Mouse (Mus musculus) testis, postnatal 14 days (tissue): ENCODE measurements at regions not wholly inside any gene's neighbourhood (a gene's known extent, or its start where the extent isn't known, plus 50 kb on each side); places are given as distances from the start of the nearest gene placed in this dataset.

Source experiments
- DNase-seq: peaks from one replicate; pipeline ENCODE4 v3.0.0; 2021; ENCODE audit warnings: low spot score

GRCm38 (mm10) chr1:183504103-183504841 is 86.3 kb downstream of the Hhipl2 start:
- no peak for DNase-seq

DNA sequence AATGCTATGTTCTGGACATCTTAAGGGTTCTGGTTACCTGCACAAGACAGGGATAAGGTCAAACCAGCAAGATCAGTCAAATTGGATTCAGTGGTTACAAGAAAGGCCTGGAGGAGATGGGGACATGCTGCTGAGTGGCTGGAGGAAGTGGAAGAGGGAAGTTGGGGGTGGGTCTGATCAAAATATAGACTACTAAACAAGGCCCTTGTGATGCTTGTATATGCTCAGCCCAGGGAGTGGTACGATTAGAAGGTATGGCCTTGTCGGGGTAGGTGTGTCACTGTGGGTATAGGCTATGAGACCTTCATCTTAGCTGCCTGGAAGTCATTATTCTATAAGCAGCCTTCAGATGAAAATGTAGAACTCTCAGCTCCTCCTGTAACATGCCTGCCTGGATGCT is 89.9 kb downstream of the Hhipl2 start:
- no peak for DNase-seq

- DNase-seq: no peak
Measured at GRCm38 (mm10) chr1:183510759-183511158, 92.7 kb downstream of the Hhipl2 start.

DNA sequence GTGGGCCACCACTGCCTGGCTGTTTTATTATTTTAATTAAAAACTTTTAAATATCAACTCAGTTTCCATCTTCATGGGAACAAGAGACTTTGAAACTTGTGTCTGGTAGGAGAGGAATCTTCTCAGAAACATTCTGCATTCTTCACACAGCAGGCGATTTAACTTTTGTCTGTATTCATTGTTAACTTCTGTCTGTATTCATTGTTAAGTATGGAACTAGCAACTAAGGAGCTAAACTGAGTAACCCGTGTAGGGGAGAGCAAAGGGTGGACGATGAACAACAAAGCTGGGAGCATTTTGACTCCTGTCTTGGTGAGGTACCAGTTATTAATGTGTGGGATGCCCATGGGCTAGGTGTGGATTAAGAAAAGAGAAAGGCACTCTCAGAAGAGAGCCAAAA is 95.9 kb downstream of the Hhipl2 start:
- no peak for DNase-seq

DNA sequence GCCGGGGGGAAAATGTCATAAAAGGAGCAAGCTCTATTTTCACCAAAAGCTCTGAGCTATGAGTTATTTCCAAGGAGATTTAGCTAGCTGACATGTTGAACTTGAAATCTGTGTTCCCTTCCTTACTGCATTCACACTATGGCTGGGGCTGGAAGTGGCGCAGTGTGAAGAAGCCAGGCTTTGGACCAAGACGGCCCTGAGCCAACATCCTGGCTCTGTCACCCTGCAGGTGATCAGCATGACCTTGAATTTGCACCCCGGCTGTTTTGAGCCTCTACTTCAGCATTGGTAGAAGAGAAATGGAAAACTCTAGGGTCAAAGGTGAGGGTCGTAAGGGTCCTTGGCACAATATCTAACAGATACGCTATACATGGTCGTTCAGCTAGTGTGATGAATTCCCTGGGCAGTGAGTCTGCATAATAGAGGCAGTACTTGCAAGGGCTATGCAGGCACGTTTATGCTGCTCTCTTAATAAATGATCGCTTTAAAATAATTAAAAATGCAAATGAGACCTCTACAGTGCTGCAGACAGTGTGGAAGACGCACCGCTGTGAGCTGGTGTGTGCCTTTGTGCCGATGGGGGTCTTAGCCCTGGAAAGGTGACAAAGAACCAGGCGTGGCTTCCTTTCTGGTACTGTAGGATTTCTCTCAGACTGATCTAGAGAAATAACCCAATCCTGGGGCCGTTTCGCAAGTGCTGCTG is 96.4 kb downstream of the Hhipl2 start:
- no peak for DNase-seq

DNA sequence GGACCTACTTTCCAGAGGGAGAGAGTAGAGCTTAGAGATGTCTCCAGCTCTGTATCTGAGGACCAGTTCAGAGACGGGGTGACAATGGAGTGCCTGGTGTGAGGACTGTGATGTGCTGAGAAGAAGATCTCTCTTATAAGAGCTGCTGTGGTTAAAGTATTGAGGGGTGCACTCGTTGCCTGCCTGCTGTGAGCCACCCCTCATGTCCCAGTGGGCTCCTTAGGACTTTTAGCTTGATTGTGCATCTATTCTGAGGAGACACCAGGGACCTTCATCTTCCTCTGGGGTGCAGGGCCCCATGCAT is 96.9 kb downstream of the Hhipl2 start:
- no peak for DNase-seq

GRCm38 (mm10) chr1:183516167-183516566 is 98.2 kb downstream of the Hhipl2 start:
- DNase-seq: no peak

GRCm38 (mm10) chr1:183517236-183517635 is 99.2 kb downstream of the Hhipl2 start:
- no peak for DNase-seq

- no peak for DNase-seq
Measured at GRCm38 (mm10) chr1:183521569-183521968, 103.6 kb downstream of the Hhipl2 start.

DNA sequence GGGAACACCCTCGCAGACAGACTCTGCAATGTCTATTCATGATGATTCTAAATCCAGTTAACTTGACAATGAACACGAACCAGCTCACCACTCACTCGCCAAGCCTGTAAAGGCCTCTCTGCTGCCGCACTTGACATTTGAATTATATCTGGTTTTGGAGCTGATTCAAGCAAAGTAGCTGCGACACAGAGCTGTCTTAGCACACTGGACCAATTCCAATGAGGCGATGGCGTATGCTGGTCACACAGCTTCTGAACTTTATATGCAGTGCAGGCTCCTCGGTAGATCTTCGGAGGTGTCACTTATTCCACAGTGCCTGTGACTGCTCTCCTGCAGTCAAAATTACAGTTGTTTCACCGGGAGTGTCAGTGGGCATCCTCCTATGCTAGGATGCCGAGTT is 115.4 kb downstream of the Hhipl2 start:
- no peak for DNase-seq

GRCm38 (mm10) chr1:183548752-183549387 is 130.9 kb downstream of the Hhipl2 start:
- no peak for DNase-seq

- no peak for DNase-seq
Measured at GRCm38 (mm10) chr1:183552617-183553016, 134.6 kb downstream of the Hhipl2 start.

GRCm38 (mm10) chr1:183553219-183553618 is 135.2 kb downstream of the Hhipl2 start:
- no peak for DNase-seq

GRCm38 (mm10) chr1:183562853-183563252 is 144.8 kb downstream of the Hhipl2 start:
- no peak for DNase-seq

DNA sequence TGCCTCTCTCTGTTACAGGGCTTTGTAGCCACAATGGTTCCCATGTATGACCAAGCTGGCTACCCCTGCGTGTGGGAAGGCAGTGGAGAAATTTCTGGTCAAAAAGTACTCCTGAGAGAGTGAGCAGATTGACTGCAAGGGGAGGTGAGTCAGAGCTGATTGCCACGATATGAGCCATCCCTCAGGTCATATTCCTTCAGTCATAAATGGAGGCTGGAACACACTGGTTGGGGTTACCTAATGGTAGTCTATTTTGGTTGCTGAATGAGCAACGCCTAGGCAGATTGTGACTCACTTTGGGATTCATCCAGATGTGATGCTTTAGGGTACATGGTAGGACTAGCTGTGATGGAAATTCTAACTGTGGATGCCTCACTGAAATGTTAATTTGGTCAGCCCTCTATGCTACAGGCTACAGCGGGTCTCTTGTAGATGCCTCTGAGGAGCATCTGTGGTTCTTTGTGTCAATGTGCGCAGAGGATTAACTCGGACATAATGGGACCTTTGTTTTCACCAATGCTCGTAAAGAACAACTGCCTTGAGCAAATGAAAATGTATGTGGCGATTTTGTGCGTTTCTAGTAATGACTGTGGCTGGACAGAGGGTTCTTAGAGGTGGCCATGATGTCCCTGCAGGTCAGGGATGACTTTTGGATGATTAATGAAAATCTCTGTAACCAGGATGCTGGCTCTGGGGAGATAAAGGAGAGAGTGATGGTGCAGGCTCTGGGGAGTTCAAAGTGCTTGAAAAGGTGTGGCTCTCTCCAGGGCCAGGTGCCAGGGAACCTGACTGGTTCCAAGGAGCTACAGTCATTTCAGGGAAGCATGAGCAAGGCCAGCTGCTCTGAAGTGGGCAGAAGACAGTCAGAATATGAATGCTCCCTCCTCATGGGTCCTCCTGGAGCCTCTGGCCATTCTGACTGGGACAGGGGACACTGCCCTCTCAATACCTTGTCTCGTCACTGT is 155.9 kb downstream of the Hhipl2 start:
- no peak for DNase-seq

DNA sequence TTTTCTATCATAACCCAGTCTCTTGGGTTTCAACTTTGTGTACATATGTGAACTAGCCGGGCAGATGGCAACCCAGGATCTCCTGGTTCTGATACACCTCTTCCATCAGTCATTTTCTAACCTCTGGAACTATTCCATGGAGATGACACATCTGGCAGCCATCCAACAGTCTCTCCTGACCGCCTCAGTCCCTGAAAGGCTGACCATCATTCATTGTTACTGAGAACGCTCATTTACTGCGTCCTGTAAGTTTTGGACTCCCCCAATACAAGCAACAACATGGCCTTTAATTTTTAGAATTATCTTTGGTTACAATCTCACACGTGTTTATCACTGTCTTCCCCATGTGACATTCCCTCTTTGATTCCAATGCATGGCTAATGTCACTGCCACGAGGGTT is 166.8 kb downstream of the Hhipl2 start:
- DNase-seq: no peak

DNA sequence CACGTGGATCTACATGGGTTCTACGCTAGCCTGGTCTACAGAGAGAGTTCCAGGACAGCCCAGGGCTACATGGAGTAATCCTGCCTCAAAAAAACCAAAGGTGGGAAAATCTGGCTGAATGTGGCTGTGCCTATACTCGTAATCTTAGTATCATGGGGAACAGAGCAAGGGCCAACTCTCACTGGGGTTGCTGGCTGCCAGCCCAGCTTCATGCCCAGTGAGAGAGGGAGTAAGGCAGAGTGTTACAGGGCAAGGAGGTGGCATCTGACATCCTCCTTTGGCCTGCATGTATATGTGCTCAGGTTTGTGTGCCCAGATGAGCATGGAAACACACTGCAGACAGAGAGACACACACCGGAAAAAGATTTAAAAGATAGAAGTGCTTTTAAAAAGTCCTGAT is 168.4 kb downstream of the Hhipl2 start:
- DNase-seq: no peak

GRCm38 (mm10) chr1:183595306-183595705 is 177.3 kb downstream of the Hhipl2 start:
- no peak for DNase-seq

DNA sequence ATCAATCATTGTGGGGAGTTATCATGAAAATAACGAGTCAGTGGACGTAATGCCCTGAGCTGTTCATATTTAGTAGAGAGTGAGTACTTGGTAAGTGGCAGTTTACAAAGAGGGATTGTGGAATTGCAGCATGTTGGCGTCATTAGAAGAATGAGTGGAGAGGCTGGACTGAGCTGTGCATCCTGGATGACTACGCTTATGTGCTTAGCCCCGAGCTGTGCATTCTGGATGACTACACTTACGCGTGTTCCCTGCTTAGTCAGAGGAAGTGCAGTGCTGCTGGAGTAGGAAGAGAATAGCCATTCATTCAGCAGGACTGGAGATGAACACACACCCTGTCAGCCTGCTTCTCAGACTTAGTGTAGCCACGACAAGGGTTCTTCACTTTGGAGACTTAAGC is 182.5 kb downstream of the Hhipl2 start:
- no peak for DNase-seq

- DNase-seq: no peak
Measured at GRCm38 (mm10) chr1:183611966-183612694, 194.1 kb downstream of the Hhipl2 start.

GRCm38 (mm10) chr1:183619451-183620059 is 201.5 kb downstream of the Hhipl2 start:
- DNase-seq: no peak
